In genomic region chr19:34607237-34608051, GRCm38 (mm10) we compare ENCODE assay signal across 9 mouse cellular contexts. TPM values are rescaled to one million over a fixed set of nuclear protein-coding genes. Genes with fewer than 3 reads are reported as not detected.
DNase-seq lines count a peak whose midpoint lies in the region; ATAC-seq and TF ChIP-seq lines count a peak whose summit lies in the region.
"Not testable (repeated sequence)": the region's sequence is repeated elsewhere in the genome, so short reads cannot be mapped to it uniquely, and the experiment has no call there.
"Had no signal": no experiment of that assay in that cellular context is flagged by ENCODE, and none has a peak within 500 bp of the region (broad histone marks: within the 10 kb centered on the region; RNA-seq: fewer than 3 reads in every experiment).

Gene Ifit3b, plus strand, starts transcription at chr19:34607970.

- DNase-seq in NIH3T3 (ENCODE audit: low read depth), result peak; percentile 72
- not testable (repeated sequence) for DNase-seq in cerebellum, adult 2 months
- DNase-seq in gastrocnemius, postnatal 25 days, result peak; percentile 27
- peak; percentile 50 for DNase-seq in hindbrain, embryonic 14.5 days (ENCODE audit: low spot score)
- peak; percentile 78 for DNase-seq in kidney, postnatal 0 days (ENCODE audit: low spot score)
- DNase-seq in liver, postnatal 0 days, result peak; percentile 49

- H3ac ChIP-seq in myocyte (ENCODE audit: control insufficient read depth, insufficient read length), result not testable (repeated sequence)

- H3K27me3 ChIP-seq in cerebellum, adult 2 months (ENCODE audit: control insufficient read depth, insufficient read depth, low read length); hindbrain, embryonic 14.5 days (ENCODE audit: control insufficient read depth, insufficient read depth, low read length); kidney, postnatal 0 days (ENCODE audit: insufficient read depth, low read length); liver, postnatal 0 days (ENCODE audit: insufficient read depth, low read length); myocyte (ENCODE audit: control insufficient read depth, insufficient read depth, insufficient read length); stomach, embryonic 15.5 days (replicated peaks): not testable (repeated sequence)

- peak; percentile 49; the same call in 1 of the 2 replicates for ATAC-seq in hindbrain, embryonic 14.5 days (ENCODE audit: low FRiP score)
- ATAC-seq in kidney, postnatal 0 days (replicated peaks; ENCODE audit: low FRiP score, low read depth), result peak; percentile 81
- peak; percentile 85 for ATAC-seq in liver, postnatal 0 days
- ATAC-seq in stomach, embryonic 15.5 days (ENCODE audit: insufficient read depth, low FRiP score, low read depth), result peak; percentile 51; the same call in 1 of the 2 replicates

- not testable (repeated sequence) for H3K4me3 ChIP-seq in cerebellum, adult 2 months (replicated peaks; ENCODE audit: insufficient read depth, low read depth, low read length); hindbrain, embryonic 14.5 days (replicated peaks; ENCODE audit: low read length); liver, postnatal 0 days (ENCODE audit: low read depth, low read length); myocyte; stomach, embryonic 15.5 days (replicated peaks)
- H3K4me3 ChIP-seq in kidney, postnatal 0 days (replicated peaks; ENCODE audit: low read depth, low read length), result peak within 1 kb of the TSS; percentile 21; the same call in 1 of the 2 replicates

- 38% methylated on average over 4 of the region's 4 CpGs for WGBS in cerebellum, adult 2 months
- WGBS in hindbrain, embryonic 14.5 days, result 64% methylated on average over 4 of the region's 4 CpGs
- 19% methylated on average over 4 of the region's 4 CpGs for WGBS in kidney, postnatal 0 days
- WGBS in liver, postnatal 0 days (ENCODE audit: insufficient replicate concordance), result 26% methylated on average over 4 of the region's 4 CpGs
- WGBS in stomach, embryonic 15.5 days, result 28% methylated on average over 4 of the region's 4 CpGs

- not testable (repeated sequence) for H3K9ac ChIP-seq in hindbrain, embryonic 14.5 days; kidney, postnatal 0 days (ENCODE audit: low read depth, low read length); liver, postnatal 0 days (replicated peaks); stomach, embryonic 15.5 days

- H3K4me1 ChIP-seq in cerebellum, adult 2 months (ENCODE audit: control insufficient read depth, insufficient read depth, low read length); hindbrain, embryonic 14.5 days (replicated peaks; ENCODE audit: control insufficient read depth, insufficient read depth, low read length); kidney, postnatal 0 days (replicated peaks; ENCODE audit: insufficient read depth, low read length); liver, postnatal 0 days (ENCODE audit: insufficient read depth); stomach, embryonic 15.5 days: not testable (repeated sequence)

- 0 out of 2 replicates have a peak, but pooled peaks have one; percentile 10 for TF ChIP-seq EP300 in liver, postnatal 0 days (IDR thresholded peaks at IDR 0.05; ENCODE audit: low read depth)

- H3K27ac ChIP-seq in cerebellum, adult 2 months (ENCODE audit: insufficient read depth, low read length), result 0 out of 2 replicates have a peak within 1 kb of the TSS, but pooled peaks have one; percentile 39
- H3K27ac ChIP-seq in hindbrain, embryonic 14.5 days; stomach, embryonic 15.5 days: not testable (repeated sequence)
- peak within 1 kb of the TSS; percentile 62 for H3K27ac ChIP-seq in kidney, postnatal 0 days
- H3K27ac ChIP-seq in liver, postnatal 0 days (ENCODE audit: low read depth), result peak within 1 kb of the TSS; percentile 84

- H3K36me3 ChIP-seq in hindbrain, embryonic 14.5 days (replicated peaks; ENCODE audit: control insufficient read depth, insufficient read depth); kidney, postnatal 0 days (ENCODE audit: insufficient read depth, low read length); liver, postnatal 0 days (replicated peaks; ENCODE audit: insufficient read depth, low read length); myocyte (ENCODE audit: control insufficient read depth, insufficient read depth); stomach, embryonic 15.5 days: not testable (repeated sequence)

- H3K9me3 ChIP-seq in hindbrain, embryonic 14.5 days (ENCODE audit: control insufficient read depth, low read length); kidney, postnatal 0 days (replicated peaks; ENCODE audit: low read length); liver, postnatal 0 days (ENCODE audit: low read length); stomach, embryonic 15.5 days: not testable (repeated sequence)

- not testable (repeated sequence) for TF ChIP-seq POLR2A in cerebellum, adult 2 months (IDR thresholded peaks at IDR 0.05; ENCODE audit: borderline replicate concordance, insufficient read depth, low read length); myocyte (IDR thresholded peaks at IDR 0.05; ENCODE audit: insufficient read length, low read depth)

- TF ChIP-seq CTCF in cerebellum, adult 2 months (IDR thresholded peaks at IDR 0.05; ENCODE audit: borderline replicate concordance, insufficient read depth, low read depth, low read length); kidney, postnatal 0 days (IDR thresholded peaks at IDR 0.05; ENCODE audit: low read depth); liver, postnatal 0 days (IDR thresholded peaks at IDR 0.05; ENCODE audit: low read depth): not testable (repeated sequence)

- H3K4me2 ChIP-seq in hindbrain, embryonic 14.5 days (replicated peaks); stomach, embryonic 15.5 days: not testable (repeated sequence)
- peak within 1 kb of the TSS; percentile 36 for H3K4me2 ChIP-seq in kidney, postnatal 0 days (ENCODE audit: low read length)
- peak within 1 kb of the TSS; percentile 42; the same call in 1 of the 2 replicates for H3K4me2 ChIP-seq in liver, postnatal 0 days (ENCODE audit: low read depth, low read length)
- H3K4me2 ChIP-seq in myocyte (ENCODE audit: low read depth), result peak within 1 kb of the TSS; percentile 64

- not testable (repeated sequence) for H3K79me2 ChIP-seq in myocyte (ENCODE audit: control insufficient read depth, insufficient read depth)

TF ChIP-seq in myocyte, 11 proteins besides CTCF, POLR2A, EP300 and RAD21:
- TF ChIP-seq USF1 (IDR thresholded peaks at IDR 0.05; ENCODE audit: low read depth), result peak; percentile 39
TF ChIP-seq in myocyte: peak in this region for 1; not testable (repeated sequence) for 10.

RNA-seq across cellular contexts. Expression of gene Ifit3b, which starts in this region (rescaled TPM):
- 5.5 and 5.8 TPM in 2 replicates for polyA plus RNA-seq in cerebellum, adult 2 months (2012; rRNA removed)
- under 1 TPM; 0.23 to 0.70 TPM for total RNA-seq in gastrocnemius, postnatal 25 days (2021)
- 0.21 and 0.52 TPM in 2 replicates for polyA plus RNA-seq in hindbrain, embryonic 14.5 days (2014; fragmentation: Nextera tagmentation; extraction: Ambion mirVana)
- 4.1 and 5.1 TPM in 2 replicates for polyA plus RNA-seq in kidney, postnatal 0 days (2015; fragmentation: Nextera tagmentation; extraction: Ambion mirVana)
- 2.2 and 2.7 TPM in 2 replicates for polyA plus RNA-seq in liver, postnatal 0 days (2015; fragmentation: Nextera tagmentation; extraction: Ambion mirVana)
- polyA plus RNA-seq in myocyte (2012; fragmentation: generic; extraction: Trizol), result 0.02 TPM
- 0.13 and 0.17 TPM in 2 replicates for polyA plus RNA-seq in stomach, embryonic 15.5 days (2015; fragmentation: Nextera tagmentation; extraction: Ambion mirVana)
- total RNA-seq: ES-E14 had no signal

Comparison
In these comparisons a context has a peak if more than half of its experiments do, and no peak if none do; other contexts are left out.
1. Peak in DNase-seq in gastrocnemius, postnatal 25 days; RNA of the gene not detected or under 1 TPM.
2. Peak in DNase-seq and ATAC-seq in hindbrain, embryonic 14.5 days; RNA of the gene not detected or under 1 TPM.
3. Peak in ATAC-seq in stomach, embryonic 15.5 days; RNA of the gene not detected or under 1 TPM.